Mouse (Mus musculus) kidney, embryonic 16.5 days (tissue): ENCODE results near the gene Ctps. TPM values are rescaled to one million over a fixed set of nuclear protein-coding genes. Genes with fewer than 3 reads are reported as not detected.

Source experiments
- ATAC-seq: fragments of 200-750 bp; cut with Nextera tagmentation; 2 replicates; pipeline ENCODE4 v1.8.0; 2017; ENCODE audit warnings: moderate TSS enrichment; ENCODE audit not compliant: low FRiP score, low TSS enrichment
- H3K27ac ChIP-seq: fragments of 300-500 bp; sonication (generic); 2 replicates; pipeline ENCODE4 v1.5.1; 2014; ENCODE audit warnings: low read length
- H3K27me3 ChIP-seq: fragments of 300-500 bp; sonication (generic); 2 replicates; pipeline ENCODE4 v1.6.1; 2014; ENCODE audit warnings: low read length, control low read depth, mixed read lengths; ENCODE audit not compliant: insufficient read depth
- H3K36me3 ChIP-seq: fragments of 300-500 bp; sonication (generic); 2 replicates; pipeline ENCODE4 v1.6.1; 2014; ENCODE audit warnings: low read length, control low read depth, mixed read lengths; ENCODE audit not compliant: insufficient read depth
- H3K4me1 ChIP-seq: fragments of 300-500 bp; sonication (generic); 2 replicates; pipeline ENCODE4 v1.6.1; 2014; ENCODE audit warnings: low read length, control low read depth, mixed read lengths; ENCODE audit not compliant: insufficient read depth
- H3K4me2 ChIP-seq: fragments of 300-500 bp; sonication (generic); replicated peaks from 2 replicates; pipeline ENCODE4 v1.6.1; 2014; ENCODE audit warnings: low read depth, low read length
- H3K4me3 ChIP-seq: fragments of 300-500 bp; sonication (generic); 2 replicates; pipeline ENCODE4 v1.5.1; 2014; ENCODE audit warnings: mild to moderate bottlenecking, low read length
- H3K9ac ChIP-seq: fragments of 300-500 bp; sonication (generic); replicated peaks from 2 replicates; pipeline ENCODE4 v1.6.1; 2014; ENCODE audit warnings: low read length
- H3K9me3 ChIP-seq: fragments of 300-500 bp; sonication (generic); 2 replicates; pipeline ENCODE4 v1.6.1; 2016; ENCODE audit warnings: low read length, control low read depth
- WGBS: fragments of 180-500 bp; shearing (Covaris S2); extraction: QIAGEN DNeasy Blood & Tissue Kit; methylation state at CpG from one replicate; pipeline ENCODE4 v1.1.7; 2014; 5-methylcytosine and 5-hydroxymethylcytosine counted together
- polyA plus RNA-seq: library from polyadenylated mRNA; unstranded; fragments of >200 nt; fragmentation: Nextera tagmentation; extraction: Ambion mirVana; gene quantifications from 2 replicates; pipeline ENCODE4 v1.2.1, GENCODE M21; 2015

Ctps gene
- polyA plus RNA-seq, 1 experiment from 2014 or later = 73.7 TPM

- Histone ChIP-seq H3K27ac (peak overlapping the region; percentile 67; the same call in 1 of the 2 replicates), H3K4me1 (peaks cover 32% of the 10 kb centered on the region), H3K9me3 (no peaks in the 10 kb centered on the region), H3K4me2 (no peak overlapping the region), H3K9ac (no peak overlapping the region), H3K4me3 (no peak overlapping the region), H3K27me3 (no peaks in the 10 kb centered on the region), H3K36me3 (no peaks in the 10 kb centered on the region)
- 53% methylated on average over 3 of the region's 3 CpGs for whole genome bisulfite sequencing
- ATAC-seq = no peak
Observed at GRCm38 (mm10) chr4:120571691-120572090, 1.6 kb upstream of the Ctps start.

- H3K4me3 ChIP-seq = peak overlapping the region; percentile 89
- 58% methylated on average over 3 of the region's 3 CpGs for WGBS
- peak overlapping the region; percentile 83 for H3K9ac ChIP-seq
- no peaks in the 10 kb centered on the region for H3K9me3 ChIP-seq
- no peak for ATAC-seq
- peak overlapping the region; percentile 90; the same call in 1 of the 2 replicates for H3K27ac ChIP-seq
- peak overlapping the region; percentile 76 for H3K4me2 ChIP-seq
- no peaks in the 10 kb centered on the region for H3K27me3 ChIP-seq
- H3K36me3 ChIP-seq = no peaks in the 10 kb centered on the region
- peaks cover 32% of the 10 kb centered on the region for H3K4me1 ChIP-seq
Observed at GRCm38 (mm10) chr4:120571070-120571464, 991 bp upstream of the Ctps start.

- ATAC-seq = peak; percentile 75
- no peaks in the 10 kb centered on the region for H3K9me3 ChIP-seq
- under 1% methylated on average over 27 of the region's 27 CpGs for WGBS
- H3K27me3 ChIP-seq = no peaks in the 10 kb centered on the region
- H3K27ac ChIP-seq = peak overlapping the region; percentile 90
- no peaks in the 10 kb centered on the region for H3K36me3 ChIP-seq
- peaks cover 32% of the 10 kb centered on the region for H3K4me1 ChIP-seq
- peak overlapping the region; percentile 83 for H3K9ac ChIP-seq
- peak overlapping the region; percentile 76 for H3K4me2 ChIP-seq
- H3K4me3 ChIP-seq = peak overlapping the region; percentile 89
Observed at GRCm38 (mm10) chr4:120570438-120571069, 478 bp upstream of the Ctps start.

GRCm38 (mm10) chr4:120569025-120569424 lies 1.1 kb downstream of the Ctps start:
- Histone ChIP-seq H3K36me3 (peaks cover 4% of the 10 kb centered on the region; the same call in 1 of the 2 replicates), H3K9ac (peak overlapping the region; percentile 83), H3K4me3 (peak overlapping the region; percentile 89), H3K27ac (no peak overlapping the region; the same call in 1 of the 2 replicates), H3K27me3 (no peaks in the 10 kb centered on the region), H3K4me2 (peak overlapping the region; percentile 76), H3K4me1 (peaks cover 32% of the 10 kb centered on the region), H3K9me3 (no peaks in the 10 kb centered on the region)
- ATAC-seq = no peak
- WGBS = 3% methylated on average over 4 of the region's 4 CpGs

GRCm38 (mm10) chr4:120568005-120568404 lies 2.1 kb downstream of the Ctps start:
- no peaks in the 10 kb centered on the region for H3K27me3 ChIP-seq
- peaks cover 9% of the 10 kb centered on the region; the same call in 1 of the 2 replicates for H3K36me3 ChIP-seq
- no peak for ATAC-seq
- H3K4me1 ChIP-seq = peaks cover 32% of the 10 kb centered on the region
- H3K9me3 ChIP-seq = no peaks in the 10 kb centered on the region
- peak overlapping the region; percentile 76 for H3K4me2 ChIP-seq
- peak overlapping the region; percentile 41 for H3K27ac ChIP-seq
- WGBS = 23% methylated on average over 5 of the region's 5 CpGs
- 0 out of 2 replicates have a peak overlapping the region, but pooled peaks have one; percentile 1 for H3K9ac ChIP-seq
- H3K4me3 ChIP-seq = peak overlapping the region; percentile 20

- WGBS = 85% methylated on average over 2 of the region's 2 CpGs
- Histone ChIP-seq H3K4me2 (no peak overlapping the region), H3K36me3 (peaks cover 22% of the 10 kb centered on the region; the same call in 1 of the 2 replicates), H3K27ac (no peak overlapping the region), H3K27me3 (no peaks in the 10 kb centered on the region), H3K9me3 (no peaks in the 10 kb centered on the region), H3K9ac (no peak overlapping the region), H3K4me3 (no peak overlapping the region), H3K4me1 (peaks cover 23% of the 10 kb centered on the region)
- no peak for ATAC-seq
Observed at GRCm38 (mm10) chr4:120565726-120566125, 4.3 kb downstream of the Ctps start.

- H3K4me3 ChIP-seq = no peak overlapping the region
- peaks cover 80% of the 10 kb centered on the region for H3K36me3 ChIP-seq
- 84% methylated on average over 6 of the region's 6 CpGs for WGBS
- H3K4me2 ChIP-seq = no peak overlapping the region
- H3K27ac ChIP-seq = no peak overlapping the region
- H3K4me1 ChIP-seq = no peaks in the 10 kb centered on the region
- H3K27me3 ChIP-seq = no peaks in the 10 kb centered on the region
- ATAC-seq = no peak
- no peaks in the 10 kb centered on the region for H3K9me3 ChIP-seq
- H3K9ac ChIP-seq = no peak overlapping the region
Observed at GRCm38 (mm10) chr4:120556592-120556991, 13.5 kb downstream of the Ctps start.

GRCm38 (mm10) chr4:120544896-120545295 lies 25.2 kb downstream of the Ctps start:
- Histone ChIP-seq H3K27ac (no peak overlapping the region), H3K27me3 (no peaks in the 10 kb centered on the region), H3K4me3 (no peak overlapping the region), H3K4me1 (no peaks in the 10 kb centered on the region), H3K9me3 (no peaks in the 10 kb centered on the region), H3K9ac (no peak overlapping the region), H3K36me3 (peaks cover 80% of the 10 kb centered on the region), H3K4me2 (no peak overlapping the region)
- 92% methylated on average over 1 of the region's 1 CpGs for WGBS
- no peak for ATAC-seq

GRCm38 (mm10) chr4:120538664-120539063 lies 31.4 kb downstream of the Ctps start:
- 91% methylated on average over 10 of the region's 10 CpGs for WGBS
- no peak; the same call in 1 of the 2 replicates for ATAC-seq
- H3K4me3 ChIP-seq = no peak overlapping the region
- H3K27me3 ChIP-seq = no peaks in the 10 kb centered on the region
- H3K9me3 ChIP-seq = no peaks in the 10 kb centered on the region
- peaks cover 46% of the 10 kb centered on the region for H3K36me3 ChIP-seq
- no peak overlapping the region for H3K9ac ChIP-seq
- H3K4me2 ChIP-seq = no peak overlapping the region
- H3K27ac ChIP-seq = no peak overlapping the region
- H3K4me1 ChIP-seq = no peaks in the 10 kb centered on the region

- ATAC-seq = no peak
- 86% methylated on average over 6 of the region's 6 CpGs for WGBS
- H3K27me3 ChIP-seq = no peaks in the 10 kb centered on the region
- H3K4me1 ChIP-seq = no peaks in the 10 kb centered on the region
- no peak within 1 kb of the TSS for H3K4me2 ChIP-seq
- H3K27ac ChIP-seq = no peak within 1 kb of the TSS
- H3K9ac ChIP-seq = no peak within 1 kb of the TSS
- H3K9me3 ChIP-seq = no peaks in the 10 kb centered on the region
- H3K36me3 ChIP-seq = peaks cover 20% of the 10 kb centered on the region
- no peak within 1 kb of the TSS for H3K4me3 ChIP-seq
Observed at GRCm38 (mm10) chr4:120531986-120532385, 38.1 kb downstream of the Ctps start, which contains the start of gene Slfnl1. TSS of gene Slfnl1 (plus strand) at chr4:120532231.
